Mouse (Mus musculus) heart, embryonic 12.5 days (tissue): ENCODE measurements around the gene Rasip1. TPM values are rescaled to one million over a fixed set of nuclear protein-coding genes. Genes with fewer than 3 reads are reported as not detected.

Experiments used
- ATAC-seq: fragments of 200-750 bp; cut with Nextera tagmentation; 2 replicates; pipeline ENCODE4 v1.8.0; 2017; ENCODE audit warnings: moderate TSS enrichment, moderate library complexity; ENCODE audit not compliant: insufficient number of reproducible peaks, low FRiP score
- H3K27ac ChIP-seq: fragments of 300-500 bp; sonication (generic); 2 replicates; pipeline ENCODE4 v1.5.1; 2016; ENCODE audit warnings: mild to moderate bottlenecking, moderate library complexity; ENCODE audit not compliant: poor library complexity, severe bottlenecking
- H3K27me3 ChIP-seq: fragments of 300-500 bp; sonication (generic); replicated peaks from 2 replicates; pipeline ENCODE4 v1.6.1; 2016; ENCODE audit warnings: mild to moderate bottlenecking, moderate library complexity
- H3K36me3 ChIP-seq: fragments of 300-500 bp; sonication (generic); 2 replicates; pipeline ENCODE4 v1.6.1; 2016; ENCODE audit warnings: mild to moderate bottlenecking, moderate library complexity
- H3K4me1 ChIP-seq: fragments of 300-500 bp; sonication (generic); replicated peaks from 2 replicates; pipeline ENCODE4 v1.6.1; 2016; ENCODE audit warnings: mild to moderate bottlenecking
- H3K4me2 ChIP-seq: fragments of 300-500 bp; sonication (generic); 2 replicates; pipeline ENCODE4 v1.6.1; 2016; ENCODE audit warnings: mild to moderate bottlenecking, moderate library complexity
- H3K4me3 ChIP-seq: fragments of 300-500 bp; sonication (generic); 2 replicates; pipeline ENCODE4 v1.5.1; 2016; ENCODE audit warnings: mild to moderate bottlenecking
- H3K9ac ChIP-seq: fragments of 300-500 bp; sonication (generic); 2 replicates; pipeline ENCODE4 v1.6.1; 2016; ENCODE audit warnings: mild to moderate bottlenecking, moderate library complexity
- H3K9me3 ChIP-seq: fragments of 300-500 bp; sonication (generic); replicated peaks from 2 replicates; pipeline ENCODE4 v1.6.1; 2016; ENCODE audit warnings: mild to moderate bottlenecking, moderate library complexity
- WGBS: fragments of 180-500 bp; shearing (Covaris S2); methylation state at CpG from one replicate; pipeline ENCODE4 v1.1.7; 2016; 5-methylcytosine and 5-hydroxymethylcytosine counted together
- polyA plus RNA-seq: library from polyadenylated mRNA; unstranded; fragments of >200 nt; fragmentation: Nextera tagmentation; extraction: Ambion mirVana; gene quantifications from 2 replicates; pipeline ENCODE4 v1.2.1, GENCODE M21; 2016

Gene Rasip1
- polyA plus RNA-seq, 1 experiment from 2014 or later, result 36.1 TPM

GRCm38 (mm10) chr7:45625481-45625880 is 1.8 kb upstream of the Rasip1 start:
- H3K9ac ChIP-seq, result no peak overlapping the region
- 85% methylated on average over 8 of the region's 8 CpGs for WGBS
- no peak for ATAC-seq
- H3K36me3 ChIP-seq, result peaks cover 6% of the 10 kb centered on the region; the same call in 1 of the 2 replicates
- no peaks in the 10 kb centered on the region for H3K9me3 ChIP-seq
- H3K4me2 ChIP-seq, result no peak overlapping the region
- H3K27ac ChIP-seq, result no peak overlapping the region
- peaks cover 16% of the 10 kb centered on the region for H3K27me3 ChIP-seq
- H3K4me1 ChIP-seq, result peaks cover 13% of the 10 kb centered on the region
- no peak overlapping the region for H3K4me3 ChIP-seq

GRCm38 (mm10) chr7:45626571-45627076 is 664 bp upstream of the Rasip1 start:
- 72% methylated on average over 7 of the region's 7 CpGs for WGBS
- Histone ChIP-seq H3K4me3 (0 out of 2 replicates have a peak overlapping the region, but pooled peaks have one; percentile 68), H3K4me2 (peak overlapping the region; percentile 98; the same call in 1 of the 2 replicates), H3K9ac (no peak overlapping the region), H3K9me3 (no peaks in the 10 kb centered on the region), H3K36me3 (peaks cover 6% of the 10 kb centered on the region; the same call in 1 of the 2 replicates), H3K27me3 (peaks cover 16% of the 10 kb centered on the region), H3K4me1 (peaks cover 13% of the 10 kb centered on the region), H3K27ac (peak overlapping the region; percentile 69; the same call in 1 of the 2 replicates)
- 0 out of 2 replicates have a peak, but pooled peaks have one; percentile 1 for ATAC-seq

- peaks cover 27% of the 10 kb centered on the region for H3K4me1 ChIP-seq
- H3K4me2 ChIP-seq, result peak overlapping the region; percentile 98
- no peaks in the 10 kb centered on the region for H3K9me3 ChIP-seq
- H3K27ac ChIP-seq, result peak overlapping the region; percentile 69
- peaks cover 16% of the 10 kb centered on the region for H3K27me3 ChIP-seq
- 1% methylated on average over 105 of the region's 105 CpGs for WGBS
- ATAC-seq, result peak; percentile 77
- peaks cover 6% of the 10 kb centered on the region for H3K36me3 ChIP-seq
- H3K4me3 ChIP-seq, result peak overlapping the region; percentile 68
- peak overlapping the region; percentile 84 for H3K9ac ChIP-seq
Observed at GRCm38 (mm10) chr7:45628364-45629294, 1.3 kb downstream of the Rasip1 start.

GRCm38 (mm10) chr7:45630064-45630907 is 3.0 kb downstream of the Rasip1 start:
- ATAC-seq, result no peak
- Histone ChIP-seq H3K9me3 (no peaks in the 10 kb centered on the region), H3K27ac (no peak overlapping the region), H3K9ac (no peak overlapping the region), H3K27me3 (peaks cover 13% of the 10 kb centered on the region), H3K36me3 (peaks cover 6% of the 10 kb centered on the region), H3K4me3 (no peak overlapping the region), H3K4me1 (peaks cover 39% of the 10 kb centered on the region), H3K4me2 (peak overlapping the region; percentile 98)
- whole genome bisulfite sequencing, result 65% methylated on average over 23 of the region's 23 CpGs

DNA sequence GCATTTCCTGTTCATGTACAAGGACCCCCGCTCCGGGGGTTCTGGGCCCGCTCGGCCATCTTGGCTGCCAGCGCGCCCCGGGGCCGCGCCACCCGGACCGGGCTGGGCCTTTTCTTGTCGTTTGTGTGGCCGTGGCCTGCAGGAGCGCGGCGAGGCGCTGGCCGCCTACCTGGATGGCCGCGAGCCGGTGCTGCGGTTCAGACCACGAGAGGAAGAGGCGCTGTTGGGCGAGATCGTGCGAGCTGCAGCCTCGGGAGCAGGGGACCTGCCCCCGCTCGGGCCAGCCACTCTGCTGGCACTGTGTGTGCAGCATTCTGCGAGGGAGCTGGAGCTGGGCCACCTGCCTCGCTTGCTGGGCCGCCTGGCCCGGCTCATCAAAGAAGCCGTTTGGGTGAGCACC is 5.2 kb downstream of the Rasip1 start:
- ATAC-seq, result no peak
- Histone ChIP-seq H3K4me3 (peak overlapping the region; percentile 25), H3K9me3 (no peaks in the 10 kb centered on the region), H3K4me2 (peak overlapping the region; percentile 62), H3K36me3 (peaks cover 20% of the 10 kb centered on the region), H3K4me1 (peaks cover 47% of the 10 kb centered on the region), H3K27me3 (peaks cover 10% of the 10 kb centered on the region), H3K27ac (no peak overlapping the region), H3K9ac (peak overlapping the region; percentile 45)
- 26% methylated on average over 34 of the region's 35 CpGs for WGBS

- H3K4me2 ChIP-seq, result no peak overlapping the region
- H3K27ac ChIP-seq, result peak overlapping the region; percentile 82
- WGBS, result 74% methylated on average over 11 of the region's 11 CpGs
- H3K36me3 ChIP-seq, result peaks cover 20% of the 10 kb centered on the region
- no peaks in the 10 kb centered on the region; the same call in 1 of the 2 replicates for H3K27me3 ChIP-seq
- H3K4me1 ChIP-seq, result peaks cover 58% of the 10 kb centered on the region
- peak; percentile 43 for ATAC-seq
- no peaks in the 10 kb centered on the region for H3K9me3 ChIP-seq
- no peak overlapping the region for H3K4me3 ChIP-seq
- no peak overlapping the region for H3K9ac ChIP-seq
Observed at GRCm38 (mm10) chr7:45634946-45635681, 7.8 kb downstream of the Rasip1 start.

GRCm38 (mm10) chr7:45635711-45636688 is 8.7 kb downstream of the Rasip1 start:
- Histone ChIP-seq H3K4me3 (no peak overlapping the region), H3K27ac (peak overlapping the region; percentile 65), H3K4me2 (no peak overlapping the region), H3K36me3 (peaks cover 17% of the 10 kb centered on the region), H3K27me3 (no peaks in the 10 kb centered on the region; the same call in 1 of the 2 replicates), H3K9me3 (no peaks in the 10 kb centered on the region), H3K4me1 (peaks cover 63% of the 10 kb centered on the region), H3K9ac (no peak overlapping the region)
- WGBS, result 60% methylated on average over 15 of the region's 15 CpGs
- peak; percentile 19 for ATAC-seq

DNA sequence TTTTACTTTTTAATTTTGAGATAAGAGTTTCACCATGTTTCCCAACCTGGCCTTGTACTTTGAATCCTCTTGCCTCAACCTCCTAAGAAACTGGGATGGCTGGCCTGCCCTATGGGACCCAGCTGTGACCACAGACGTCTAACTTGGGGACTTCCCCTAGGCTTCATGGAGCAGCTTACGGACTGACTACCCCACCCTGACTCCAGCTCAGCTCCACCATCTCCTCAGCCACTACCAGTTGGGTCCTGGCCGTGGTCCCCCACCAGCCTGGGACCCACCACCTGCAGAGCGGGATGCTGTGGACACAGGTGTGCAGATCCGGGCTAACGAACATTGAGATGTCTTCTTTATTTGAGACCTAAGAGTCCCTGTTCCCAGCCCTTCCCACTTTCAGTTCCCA is 10.4 kb downstream of the Rasip1 start:
- WGBS, result 96% methylated on average over 6 of the region's 6 CpGs
- peak overlapping the region; percentile 24; the same call in 1 of the 2 replicates for H3K4me3 ChIP-seq
- no peak for ATAC-seq
- peaks cover 73% of the 10 kb centered on the region for H3K4me1 ChIP-seq
- H3K27me3 ChIP-seq, result no peaks in the 10 kb centered on the region; the same call in 1 of the 2 replicates
- H3K36me3 ChIP-seq, result peaks cover 17% of the 10 kb centered on the region
- no peaks in the 10 kb centered on the region for H3K9me3 ChIP-seq
- H3K4me2 ChIP-seq, result no peak overlapping the region
- H3K9ac ChIP-seq, result no peak overlapping the region
- no peak overlapping the region for H3K27ac ChIP-seq

GRCm38 (mm10) chr7:45638623-45639401 is 11.5 kb downstream of the Rasip1 start:
- no peaks in the 10 kb centered on the region for H3K9me3 ChIP-seq
- 27% methylated on average over 29 of the region's 29 CpGs for WGBS
- H3K4me3 ChIP-seq, result peak overlapping the region; percentile 24
- peak overlapping the region; percentile 59 for H3K4me2 ChIP-seq
- H3K27ac ChIP-seq, result no peak overlapping the region
- 0 out of 2 replicates have a peak overlapping the region, but pooled peaks have one; percentile 25 for H3K9ac ChIP-seq
- H3K4me1 ChIP-seq, result peaks cover 73% of the 10 kb centered on the region
- no peaks in the 10 kb centered on the region; the same call in 1 of the 2 replicates for H3K27me3 ChIP-seq
- peaks cover 17% of the 10 kb centered on the region for H3K36me3 ChIP-seq
- ATAC-seq, result peak; percentile 71
